Mouse (Mus musculus): ENCODE data around the gene Adh5. TPM values are rescaled to one million over a fixed set of nuclear protein-coding genes. Genes with fewer than 3 reads are reported as not detected.

Gene Adh5
- total and polyA plus RNA-seq, 3 experiments, result 27.4 to 154 (median 86.3) TPM

DNA sequence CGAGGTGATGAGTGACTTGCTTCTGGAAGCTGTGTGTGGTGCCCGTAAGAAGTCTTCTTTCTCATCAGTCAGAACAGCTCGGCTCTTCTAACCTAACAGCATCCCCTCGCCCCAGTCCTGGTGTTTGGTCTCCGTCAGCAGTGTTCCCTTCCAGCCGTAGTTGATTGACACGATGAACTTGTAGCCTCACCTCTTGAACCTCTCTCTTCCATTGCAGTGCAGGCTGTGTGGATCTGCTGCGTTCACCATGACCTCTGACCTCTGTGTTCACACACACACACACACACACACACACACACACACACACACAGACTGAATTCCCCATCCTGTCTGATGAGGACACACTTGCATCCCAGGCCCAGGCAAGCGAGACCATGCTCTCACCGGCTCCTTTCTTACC, 9.3 kb downstream of the Adh5 start:
- no peak for ATAC-seq (ENCODE audit: extremely low read depth, insufficient number of reproducible peaks, low FRiP score, poor library complexity, severe bottlenecking)
- H3K36me3 ChIP-seq (replicated peaks), result peaks cover 96% of the 10 kb centered on the region
- no peaks in the 10 kb centered on the region for H3K9me3 ChIP-seq (replicated peaks)
- H3K27me3 ChIP-seq (ENCODE audit: insufficient read depth, low read length), result no peaks in the 10 kb centered on the region
- H3K4me3 ChIP-seq (ENCODE audit: low read depth, low read length), result no peak overlapping the region
- H3K4me1 ChIP-seq (ENCODE audit: insufficient read depth, low read depth, low read length), result 0 out of 2 replicates have a peak, but pooled peaks cover 3% of the 10 kb centered on the region
- TF ChIP-seq GATA1 (IDR thresholded peaks at IDR 0.05; ENCODE audit: borderline replicate concordance, low read length), result no peak
- no peak for TF ChIP-seq POLR2AphosphoS5 (IDR thresholded peaks at IDR 0.05; ENCODE audit: insufficient replicate concordance, low read depth, low read length)
- no peak for TF ChIP-seq GATA2 (IDR thresholded peaks at IDR 0.05; ENCODE audit: borderline replicate concordance, low read depth, low read length)
- TF ChIP-seq TAL1 (conservative IDR thresholded peaks at IDR 0.05; ENCODE audit: low read depth, low read length), result no peak
- no peak for DNase-seq (ENCODE audit: low spot score)

DNA sequence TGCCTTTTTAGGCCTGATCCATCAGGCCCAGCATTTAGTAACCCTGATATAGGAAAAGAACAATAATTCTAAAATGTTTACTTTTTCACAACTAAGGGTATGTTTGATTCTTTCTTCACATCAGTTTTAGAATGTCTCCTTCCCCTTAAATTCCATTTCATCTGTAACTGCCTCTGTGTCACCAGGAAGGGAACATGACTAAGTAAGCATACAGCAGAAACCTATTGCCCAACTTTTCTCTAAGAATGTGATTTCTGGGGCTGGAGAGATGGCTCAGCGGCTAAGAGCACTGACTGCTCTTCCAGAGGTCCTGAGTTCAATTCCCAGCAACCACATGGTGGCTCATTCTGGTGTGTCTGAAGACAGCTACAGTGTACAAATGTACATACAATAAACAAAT, 11.3 kb downstream of the Adh5 start:
- ATAC-seq (ENCODE audit: extremely low read depth, insufficient number of reproducible peaks, low FRiP score, poor library complexity, severe bottlenecking), result no peak
- TF ChIP-seq GATA1 (IDR thresholded peaks at IDR 0.05; ENCODE audit: borderline replicate concordance, low read length), result no peak
- TF ChIP-seq TAL1 (conservative IDR thresholded peaks at IDR 0.05; ENCODE audit: low read depth, low read length), result no peak
- TF ChIP-seq CTCF (IDR thresholded peaks at IDR 0.05; ENCODE audit: low read depth, low read length), result no peak
- TF ChIP-seq GATA2 (IDR thresholded peaks at IDR 0.05; ENCODE audit: borderline replicate concordance, low read depth, low read length), result no peak
- TF ChIP-seq POLR2AphosphoS5 (IDR thresholded peaks at IDR 0.05; ENCODE audit: insufficient replicate concordance, low read depth, low read length), result no peak
- no peak for DNase-seq (ENCODE audit: low spot score)
- Histone ChIP-seq H3K36me3 (replicated peaks) (peaks cover 96% of the 10 kb centered on the region), H3K4me1 (ENCODE audit: insufficient read depth, low read depth, low read length) (0 out of 2 replicates have a peak, but pooled peaks cover 3% of the 10 kb centered on the region), H3K27me3 (ENCODE audit: insufficient read depth, low read length) (no peaks in the 10 kb centered on the region), H3K4me3 (ENCODE audit: low read depth, low read length) (no peak overlapping the region), H3K9me3 (replicated peaks) (no peaks in the 10 kb centered on the region)

DNA sequence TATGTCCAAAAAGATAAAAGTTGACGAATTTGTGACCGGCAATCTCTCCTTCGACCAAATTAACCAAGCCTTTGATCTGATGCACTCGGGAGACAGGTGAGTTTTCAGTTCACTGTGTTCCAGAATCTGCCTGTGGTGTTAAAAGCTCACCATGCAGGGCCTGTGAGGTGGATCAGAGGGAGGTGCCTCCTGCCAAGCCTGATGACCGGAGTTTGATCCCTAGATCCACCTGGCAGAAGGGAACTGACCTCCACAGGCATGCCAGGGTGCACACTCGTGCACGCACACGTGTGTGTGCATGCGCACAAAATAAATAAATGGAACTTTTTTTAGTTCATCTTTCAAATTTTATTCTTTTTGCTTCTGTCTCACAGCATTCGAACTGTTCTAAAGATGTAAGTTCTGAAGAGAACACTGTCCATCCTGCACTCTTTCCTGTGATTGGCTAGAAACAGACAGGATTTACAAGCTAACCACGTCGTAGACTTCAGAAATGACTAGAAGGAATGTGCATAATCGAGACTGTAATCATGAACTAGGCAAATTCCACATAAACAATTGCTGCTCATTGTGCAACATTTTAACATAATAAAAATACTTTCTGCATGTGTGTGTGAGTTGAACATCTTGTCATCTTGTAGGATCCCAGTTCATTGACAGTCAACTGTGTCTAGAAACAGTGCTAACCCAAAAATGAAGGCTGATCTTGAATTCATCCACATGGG, 12.0 kb downstream of the Adh5 start:
- Histone ChIP-seq H3K36me3 (replicated peaks) (peaks cover 96% of the 10 kb centered on the region), H3K27me3 (ENCODE audit: insufficient read depth, low read length) (no peaks in the 10 kb centered on the region), H3K4me3 (ENCODE audit: low read depth, low read length) (no peak overlapping the region), H3K9me3 (replicated peaks) (no peaks in the 10 kb centered on the region), H3K4me1 (ENCODE audit: insufficient read depth, low read depth, low read length) (0 out of 2 replicates have a peak, but pooled peaks cover 3% of the 10 kb centered on the region)
- no peak for ATAC-seq (ENCODE audit: extremely low read depth, insufficient number of reproducible peaks, low FRiP score, poor library complexity, severe bottlenecking)
- no peak for DNase-seq (ENCODE audit: low spot score)
- TF ChIP-seq GATA2 (IDR thresholded peaks at IDR 0.05; ENCODE audit: borderline replicate concordance, low read depth, low read length), result no peak
- TF ChIP-seq GATA1 (IDR thresholded peaks at IDR 0.05; ENCODE audit: borderline replicate concordance, low read length), result no peak
- TF ChIP-seq POLR2AphosphoS5 (IDR thresholded peaks at IDR 0.05; ENCODE audit: insufficient replicate concordance, low read depth, low read length), result no peak
- TF ChIP-seq CTCF (IDR thresholded peaks at IDR 0.05; ENCODE audit: low read depth, low read length), result no peak
- no peak for TF ChIP-seq TAL1 (conservative IDR thresholded peaks at IDR 0.05; ENCODE audit: low read depth, low read length)

DNA sequence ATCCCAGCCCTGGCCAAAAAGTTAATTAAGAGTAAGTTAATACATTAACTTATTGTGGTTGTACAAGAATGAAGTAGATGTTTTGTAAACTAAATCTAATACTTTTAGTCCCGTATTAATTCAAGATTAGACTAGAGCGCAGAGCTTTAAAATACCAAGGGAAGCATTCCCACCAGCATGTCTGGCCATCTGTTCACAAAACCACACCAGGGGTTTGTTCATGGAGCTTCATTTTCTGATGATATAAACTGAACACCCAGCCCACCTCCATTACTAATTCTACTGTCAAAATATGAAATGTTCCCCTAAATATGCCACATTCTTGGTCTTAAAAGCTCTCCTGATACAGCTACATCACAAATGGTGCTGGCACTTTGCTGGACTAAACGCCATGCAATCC, 15.5 kb downstream of the Adh5 start:
- Histone ChIP-seq H3K27me3 (ENCODE audit: insufficient read depth, low read length) (no peaks in the 10 kb centered on the region), H3K4me3 (ENCODE audit: low read depth, low read length) (no peak overlapping the region), H3K36me3 (replicated peaks) (peaks cover 96% of the 10 kb centered on the region), H3K9me3 (replicated peaks) (no peaks in the 10 kb centered on the region), H3K4me1 (ENCODE audit: insufficient read depth, low read depth, low read length) (no peaks in the 10 kb centered on the region)
- ATAC-seq (ENCODE audit: extremely low read depth, insufficient number of reproducible peaks, low FRiP score, poor library complexity, severe bottlenecking) (no peak), DNase-seq (ENCODE audit: low spot score) (no peak)
- TF ChIP-seq TAL1 (conservative IDR thresholded peaks at IDR 0.05; ENCODE audit: low read depth, low read length) (no peak), POLR2AphosphoS5 (IDR thresholded peaks at IDR 0.05; ENCODE audit: insufficient replicate concordance, low read depth, low read length) (no peak), CTCF (IDR thresholded peaks at IDR 0.05; ENCODE audit: low read depth, low read length) (no peak), GATA2 (IDR thresholded peaks at IDR 0.05; ENCODE audit: borderline replicate concordance, low read depth, low read length) (no peak), GATA1 (IDR thresholded peaks at IDR 0.05; ENCODE audit: borderline replicate concordance, low read length) (no peak)

DNA sequence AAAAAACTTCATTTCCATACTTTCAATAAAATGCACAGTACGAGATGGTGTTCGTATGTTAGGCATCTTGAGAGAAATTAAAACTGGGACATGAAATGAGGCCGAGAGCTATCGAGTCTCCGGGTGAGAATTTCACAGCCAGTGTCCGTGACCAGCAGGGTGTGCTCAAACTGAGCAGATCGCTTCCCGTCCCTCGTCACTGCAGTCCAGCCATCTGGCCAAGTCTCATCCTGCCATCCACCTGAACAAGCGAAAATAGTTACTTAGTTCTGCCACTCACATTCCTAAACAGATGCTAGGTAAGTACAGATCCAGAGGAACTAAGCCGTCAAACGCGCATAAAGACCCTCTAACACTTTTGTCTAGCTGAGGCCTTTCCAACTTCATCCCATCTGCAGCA, 17.4 kb downstream of the Adh5 start:
- no peak for DNase-seq (ENCODE audit: low spot score)
- H3K4me3 ChIP-seq (ENCODE audit: low read depth, low read length), result no peak overlapping the region
- TF ChIP-seq POLR2AphosphoS5 (IDR thresholded peaks at IDR 0.05; ENCODE audit: insufficient replicate concordance, low read depth, low read length), result no peak
- no peak for TF ChIP-seq GATA1 (IDR thresholded peaks at IDR 0.05; ENCODE audit: borderline replicate concordance, low read length)
- TF ChIP-seq CTCF (IDR thresholded peaks at IDR 0.05; ENCODE audit: low read depth, low read length), result no peak
- TF ChIP-seq TAL1 (conservative IDR thresholded peaks at IDR 0.05; ENCODE audit: low read depth, low read length), result no peak
- no peak for TF ChIP-seq GATA2 (IDR thresholded peaks at IDR 0.05; ENCODE audit: borderline replicate concordance, low read depth, low read length)
- no peaks in the 10 kb centered on the region for H3K9me3 ChIP-seq (replicated peaks)
- H3K36me3 ChIP-seq (replicated peaks), result peaks cover 95% of the 10 kb centered on the region
- no peaks in the 10 kb centered on the region for H3K27me3 ChIP-seq (ENCODE audit: insufficient read depth, low read length)
- H3K4me1 ChIP-seq (ENCODE audit: insufficient read depth, low read depth, low read length), result no peaks in the 10 kb centered on the region
- ATAC-seq (ENCODE audit: extremely low read depth, insufficient number of reproducible peaks, low FRiP score, poor library complexity, severe bottlenecking), result no peak

DNA sequence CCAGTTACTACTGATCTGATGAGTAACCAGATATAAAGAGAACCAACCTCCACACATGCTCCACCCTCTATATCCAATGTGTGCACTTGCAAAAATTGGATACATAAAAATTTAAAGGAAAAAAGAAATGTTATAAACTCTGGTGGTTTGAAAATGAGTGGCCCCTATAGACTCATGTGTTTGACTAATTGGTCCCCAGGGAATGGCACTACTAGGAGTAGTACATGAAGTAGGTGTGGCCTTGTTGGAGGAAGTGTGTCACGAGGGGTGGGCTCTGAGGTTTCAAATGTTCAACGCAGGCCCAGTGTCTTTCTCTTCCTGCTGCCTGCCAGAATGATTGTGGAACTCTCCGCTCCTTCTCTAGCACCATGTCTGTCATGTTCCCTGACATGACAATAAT, 18.9 kb downstream of the Adh5 start:
- Histone ChIP-seq H3K9me3 (replicated peaks) (no peaks in the 10 kb centered on the region), H3K27me3 (ENCODE audit: insufficient read depth, low read length) (no peaks in the 10 kb centered on the region), H3K4me1 (ENCODE audit: insufficient read depth, low read depth, low read length) (no peaks in the 10 kb centered on the region), H3K4me3 (ENCODE audit: low read depth, low read length) (no peak overlapping the region), H3K36me3 (replicated peaks) (peaks cover 94% of the 10 kb centered on the region)
- no peak for TF ChIP-seq TAL1 (conservative IDR thresholded peaks at IDR 0.05; ENCODE audit: low read depth, low read length)
- TF ChIP-seq GATA2 (IDR thresholded peaks at IDR 0.05; ENCODE audit: borderline replicate concordance, low read depth, low read length), result no peak
- TF ChIP-seq CTCF (IDR thresholded peaks at IDR 0.05; ENCODE audit: low read depth, low read length), result no peak
- TF ChIP-seq POLR2AphosphoS5 (IDR thresholded peaks at IDR 0.05; ENCODE audit: insufficient replicate concordance, low read depth, low read length), result no peak
- TF ChIP-seq GATA1 (IDR thresholded peaks at IDR 0.05; ENCODE audit: borderline replicate concordance, low read length), result no peak
- ATAC-seq (ENCODE audit: extremely low read depth, insufficient number of reproducible peaks, low FRiP score, poor library complexity, severe bottlenecking), result no peak
- no peak for DNase-seq (ENCODE audit: low spot score)
